Mouse (Mus musculus): Measurements from ENCODE around the gene Cblc. TPM values are rescaled to one million over a fixed set of nuclear protein-coding genes. Genes with fewer than 3 reads are reported as not detected.
A peak's percentile ranks its signal among the peaks of the same experiment; 100 is the strongest.

Gene Cblc
- total RNA-seq, 2 experiments from 2014 or later = not detected

DNA sequence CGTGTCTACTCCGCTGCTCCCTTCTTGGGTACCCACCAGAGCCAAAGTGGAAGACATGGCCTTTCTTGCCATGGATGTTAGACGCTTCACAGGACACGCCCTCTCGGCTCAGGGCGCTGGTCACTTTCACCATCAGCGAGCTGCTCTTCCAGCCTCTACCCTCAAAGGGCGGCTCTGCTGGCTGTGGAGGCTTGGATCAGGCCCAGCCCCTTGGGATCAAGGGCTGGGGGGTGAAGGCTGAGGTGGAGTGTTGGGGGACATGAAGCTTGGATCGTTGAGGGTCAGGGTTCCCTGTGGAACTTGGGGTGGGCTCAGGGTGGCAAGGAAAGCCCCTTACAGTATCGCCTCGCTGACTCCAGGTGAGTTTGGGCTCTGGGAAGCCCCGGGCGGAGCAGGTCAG is 38.0 kb downstream of the Cblc start:
- no peak for DNase-seq (ENCODE audit: low spot score in 2 of 2)
- intact Hi-C loops (cut with DNase I) = no loop called here

GRCm38 (mm10) chr7:19755851-19756786 is 40.5 kb downstream of the Cblc start:
- intact Hi-C loops (cut with DNase I) = no loop called here
- no peak for DNase-seq (ENCODE audit: low spot score in 2 of 2)

- no peak for DNase-seq (ENCODE audit: low spot score in 2 of 2)
- intact Hi-C loops (cut with DNase I) = no loop called here
Measured at GRCm38 (mm10) chr7:19755008-19755407, 41.6 kb downstream of the Cblc start.

DNA sequence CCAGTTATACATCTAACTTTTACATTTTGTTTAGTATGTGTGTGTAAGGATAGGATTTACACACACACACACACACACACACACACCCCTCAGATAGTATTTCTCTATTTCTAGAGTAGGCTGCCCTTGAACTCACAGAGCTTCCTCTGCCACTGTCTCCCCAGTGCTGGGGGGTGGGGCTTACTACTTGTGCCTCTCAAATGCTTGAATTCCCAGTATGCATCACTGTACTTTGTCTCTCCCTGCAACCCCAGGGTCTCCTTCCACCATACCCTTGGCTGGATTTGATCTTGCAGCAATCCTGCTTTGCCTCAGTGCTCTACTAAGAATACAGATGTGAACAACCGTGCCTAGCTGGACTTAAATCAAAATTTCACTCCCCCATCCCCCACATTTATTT is 42.5 kb downstream of the Cblc start:
- DNase-seq (ENCODE audit: low spot score in 2 of 2) = no peak
- intact Hi-C loops (cut with DNase I) = no loop called here

- DNase-seq (ENCODE audit: low spot score in 2 of 2) = no peak
- intact Hi-C loops (cut with DNase I) = no loop called here
Measured at GRCm38 (mm10) chr7:19753587-19753986, 43.0 kb downstream of the Cblc start.

GRCm38 (mm10) chr7:19752652-19753051 is 44.0 kb downstream of the Cblc start:
- DNase-seq (ENCODE audit: low spot score in 2 of 2) = no peak
- intact Hi-C loops (cut with DNase I) = no loop called here

DNA sequence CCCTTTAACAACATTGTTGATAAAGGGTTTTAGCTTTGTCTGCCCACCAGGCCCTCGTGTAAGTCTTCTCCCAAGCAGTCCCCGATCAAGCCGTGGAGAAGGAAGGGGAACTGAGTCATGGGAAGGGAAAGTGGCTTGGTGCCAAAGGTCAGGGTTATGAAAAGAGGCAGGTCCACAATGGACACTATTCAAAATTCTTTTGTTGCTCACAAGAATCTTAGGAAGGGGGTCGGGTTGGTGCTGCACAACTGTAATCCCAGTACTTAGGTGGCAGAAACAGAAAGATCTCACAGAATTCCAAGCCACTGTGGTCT is 45.6 kb downstream of the Cblc start:
- intact Hi-C loops (cut with DNase I) = loop anchor here (2.0 kb wide), 1 partner anchor 40 kb away; no protein-coding TSS in a partner anchor
- DNase-seq (ENCODE audit: low spot score in 2 of 2) = no peak

- intact Hi-C loops (cut with DNase I) = loop anchor here (2.0 kb wide), 1 partner anchor 40 kb away; no protein-coding TSS in a partner anchor
- DNase-seq (ENCODE audit: low spot score in 2 of 2) = peak; percentile 74 to 80
Measured at GRCm38 (mm10) chr7:19750217-19751069, 46.2 kb downstream of the Cblc start, which contains the start of gene Nectin2. TSS of gene Nectin2 (minus strand) at chr7:19750483.

DNA sequence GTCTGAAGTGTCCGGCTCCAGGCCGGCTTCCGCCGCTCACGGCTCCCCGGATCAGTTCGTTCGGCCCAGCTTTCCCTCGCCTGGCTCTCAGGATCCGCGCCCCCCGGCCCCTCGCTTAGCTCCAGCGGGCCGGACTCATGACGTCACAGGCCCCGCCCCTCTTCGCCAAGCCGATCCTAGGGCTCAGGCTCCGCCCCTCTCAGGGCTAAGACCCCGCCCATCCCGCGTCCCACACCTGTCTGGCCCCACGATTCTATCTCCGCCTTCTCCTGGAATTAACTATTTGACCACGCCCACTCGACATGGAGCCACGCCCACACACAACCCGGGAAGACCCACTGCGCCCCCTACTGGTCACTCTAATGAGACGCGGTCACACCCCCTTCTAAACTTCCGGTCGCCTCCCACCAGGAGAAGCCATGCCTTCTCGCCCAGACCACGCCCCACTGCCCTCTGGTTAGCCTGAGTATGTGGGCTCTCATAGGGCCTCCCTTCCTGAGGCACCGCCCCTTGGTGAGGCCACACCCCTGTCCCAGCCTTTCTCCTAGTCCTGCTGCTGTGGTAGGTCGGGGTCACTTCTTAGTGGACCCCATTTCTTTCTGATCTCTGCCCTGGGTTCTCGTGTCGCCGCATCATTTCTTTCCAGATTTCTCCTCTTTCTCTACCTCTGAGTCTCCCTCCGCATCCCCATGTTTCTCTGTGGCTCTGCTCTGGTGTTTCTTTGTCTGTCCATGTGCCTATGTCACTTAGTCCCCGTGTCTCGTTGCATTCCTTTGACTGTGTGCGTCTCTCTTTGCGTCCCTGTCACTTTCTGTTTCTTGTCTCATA is 47.0 kb downstream of the Cblc start:
- peak; percentile 94 to 96 for DNase-seq (ENCODE audit: low spot score in 2 of 2)
- intact Hi-C loops (cut with DNase I) = loop anchor here (2.0 kb wide), 1 partner anchor 41 kb away; no protein-coding TSS in a partner anchor

GRCm38 (mm10) chr7:19748219-19749195 is 48.1 kb downstream of the Cblc start:
- intact Hi-C loops (cut with DNase I) = no loop called here

DNA sequence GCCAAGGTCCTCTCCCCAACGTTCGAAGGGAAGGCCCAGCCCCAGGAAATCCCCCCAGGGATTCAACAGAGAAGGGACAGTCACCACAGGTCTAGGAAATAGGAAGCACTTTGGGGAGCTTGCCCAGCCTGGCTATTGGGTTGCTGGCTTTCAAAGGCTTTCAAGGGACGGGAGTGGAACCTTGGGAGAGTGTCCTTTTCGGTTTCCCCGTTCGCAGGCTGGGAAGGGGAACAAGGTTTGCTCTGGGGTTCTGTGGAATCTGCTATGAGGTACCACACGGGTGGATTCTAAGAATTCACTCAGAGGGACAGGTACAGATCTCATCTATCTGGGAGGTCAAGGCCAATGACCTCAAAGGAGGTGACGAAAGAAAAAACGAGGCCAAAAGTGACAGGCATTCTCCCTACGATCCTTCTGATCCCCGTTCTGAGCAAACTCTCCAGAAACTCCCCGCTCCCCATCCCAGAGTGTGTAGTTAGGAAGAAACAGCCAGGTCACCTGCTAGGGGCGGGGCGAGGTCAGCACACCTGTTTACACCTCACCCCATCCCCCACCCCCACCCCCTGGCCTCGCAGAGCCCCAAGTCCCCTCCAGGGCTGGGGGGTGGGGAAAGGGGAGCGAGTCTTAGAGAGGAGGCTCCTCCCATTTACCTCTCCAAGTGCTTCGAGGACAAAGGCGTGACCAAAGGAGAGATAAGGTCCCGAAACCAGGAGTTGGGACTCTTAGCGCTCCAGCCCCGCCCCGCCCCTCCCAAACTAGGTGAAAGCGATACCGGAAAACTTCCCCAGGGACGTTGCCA is 49.0 kb downstream of the Cblc start:
- intact Hi-C loops (cut with DNase I) = no loop called here
- DNase-seq (ENCODE audit: low spot score in 2 of 2) = no peak

More at GRCm38 (mm10) chr7:19748219-19749195, 48.1 kb downstream of the Cblc start:
- DNase-seq (ENCODE audit: low spot score in 2 of 2) = no peak

DNA sequence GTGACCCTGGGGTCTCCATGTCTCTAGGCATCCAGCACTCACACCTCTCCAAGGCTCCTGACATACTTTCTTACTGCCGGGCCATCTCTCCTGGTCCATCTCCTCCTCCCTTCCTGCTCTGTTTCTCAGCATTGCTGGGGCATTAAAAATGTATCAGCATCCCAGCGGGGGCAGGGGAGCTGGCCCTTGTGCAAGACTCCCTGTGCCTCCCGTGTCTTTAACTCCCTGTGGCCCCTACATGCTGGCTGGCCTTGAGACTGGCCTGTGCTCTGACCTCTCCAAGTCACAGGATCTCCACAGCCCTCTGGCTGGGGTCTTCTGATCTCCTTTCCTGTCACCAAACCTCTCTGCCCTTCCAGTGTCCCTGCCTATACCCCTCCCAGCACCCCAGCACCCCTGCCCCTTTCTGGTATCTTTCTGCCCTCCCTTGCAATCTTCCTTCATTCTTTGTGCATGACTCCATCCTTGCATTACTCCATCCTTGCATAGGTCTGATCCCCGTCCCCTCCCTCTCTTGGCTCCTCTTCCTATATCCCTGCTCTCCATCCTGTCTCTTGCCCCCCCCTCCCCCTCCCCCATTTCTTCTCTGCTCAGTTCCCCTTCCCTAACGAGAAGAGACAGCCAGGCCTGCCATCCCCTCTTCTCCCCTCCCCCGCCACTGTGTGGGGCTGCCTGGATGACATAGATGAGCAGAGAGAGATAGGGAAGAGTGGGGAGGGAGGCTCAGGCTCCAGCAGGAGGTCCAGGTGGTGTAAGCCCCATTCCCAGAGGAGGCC is 50.0 kb downstream of the Cblc start:
- DNase-seq (ENCODE audit: low spot score in 2 of 2) = no peak
- intact Hi-C loops (cut with DNase I) = no loop called here

DNA sequence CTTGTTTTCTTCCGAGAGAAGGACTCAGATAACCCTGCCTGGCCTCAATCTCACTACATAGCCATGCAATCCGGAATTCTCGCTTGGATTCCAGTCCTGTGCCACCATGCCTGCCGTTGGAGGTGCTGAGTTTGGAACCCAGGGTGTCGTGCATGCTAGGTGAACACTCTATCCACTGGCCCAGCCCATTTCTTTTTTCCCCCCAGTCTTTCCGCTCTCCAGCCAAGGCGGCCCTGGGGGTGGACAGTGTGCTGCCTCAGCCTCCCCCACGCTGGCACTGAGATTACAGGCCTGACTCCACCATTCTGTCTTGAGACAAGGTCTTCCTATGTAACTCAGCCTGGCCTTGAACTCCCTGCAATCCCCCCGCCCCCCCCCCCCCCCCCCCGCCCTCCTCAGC is 50.6 kb downstream of the Cblc start:
- intact Hi-C loops (cut with DNase I) = no loop called here

DNA sequence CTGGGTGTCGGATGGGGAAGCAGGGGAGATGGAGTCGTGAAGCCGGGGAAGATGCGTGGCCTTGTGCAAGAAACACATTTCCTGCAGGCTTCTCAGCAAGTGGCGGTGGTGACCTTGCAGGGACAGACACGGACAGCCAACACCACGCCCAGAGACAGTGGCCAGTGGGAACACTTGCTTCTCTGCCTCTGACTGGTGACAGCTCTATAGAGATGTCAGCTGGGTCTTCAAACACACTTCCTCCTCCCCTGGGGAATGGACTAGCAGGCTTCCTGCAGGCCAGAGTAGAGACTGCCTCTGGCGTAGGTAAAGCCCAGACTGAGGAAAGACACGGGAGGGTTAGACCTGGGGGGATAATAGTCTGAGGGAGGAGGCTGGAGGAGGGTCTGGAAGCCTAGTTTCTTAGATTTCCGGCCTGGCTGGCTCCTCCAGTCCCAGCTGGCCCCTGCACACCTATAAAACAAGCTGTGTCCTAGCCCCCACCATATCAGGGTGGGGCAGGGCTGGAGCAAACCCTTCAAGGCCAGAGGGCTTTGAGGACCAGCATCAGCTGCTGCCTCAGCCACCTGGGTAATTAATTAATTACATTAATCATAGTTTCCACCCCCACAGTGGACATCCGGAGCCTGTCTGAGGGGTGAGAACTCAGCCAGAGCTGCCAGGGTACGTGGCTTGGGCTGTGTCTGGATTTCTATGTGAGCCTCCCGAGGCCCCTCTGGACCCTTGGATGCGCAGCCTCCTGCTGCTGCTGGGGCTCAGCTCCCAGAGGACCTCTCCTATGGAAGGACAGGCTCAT is 51.8 kb downstream of the Cblc start:
- intact Hi-C loops (cut with DNase I) = no loop called here
- no peak for DNase-seq (ENCODE audit: low spot score in 2 of 2)

More for the DNA sequence above, 50.6 kb downstream of the Cblc start:
- no peak for DNase-seq (ENCODE audit: low spot score in 2 of 2)

GRCm38 (mm10) chr7:19743791-19744190 is 52.8 kb downstream of the Cblc start:
- intact Hi-C loops (cut with DNase I) = no loop called here
- DNase-seq (ENCODE audit: low spot score in 2 of 2) = no peak

DNA sequence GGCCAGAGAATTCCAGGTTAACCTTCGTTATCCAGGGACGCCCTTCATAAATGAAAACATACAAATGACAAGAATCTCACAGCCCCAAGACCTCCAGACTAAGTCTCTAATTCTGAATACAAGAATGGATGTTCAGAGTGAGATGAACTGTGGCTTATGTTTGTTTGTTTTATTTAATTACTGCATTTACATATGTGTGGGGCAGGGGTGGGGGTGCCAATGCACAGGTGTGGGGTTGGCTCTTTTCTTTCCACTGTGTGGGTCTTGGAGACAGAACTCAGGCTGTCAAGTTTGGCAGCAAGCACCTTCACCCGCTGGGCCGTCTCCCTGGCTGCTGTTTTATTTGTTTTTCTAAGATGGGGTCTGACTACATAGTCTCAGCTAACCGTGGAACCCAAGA is 54.1 kb downstream of the Cblc start:
- no peak for DNase-seq (ENCODE audit: low spot score in 2 of 2)
- intact Hi-C loops (cut with DNase I) = no loop called here

All from left cerebral cortex, postnatal 14 days (tissue).